Mouse (Mus musculus) embryonic facial prominence, embryonic 13.5 days (tissue): ENCODE measurements around the gene Samhd1. TPM values are rescaled to one million over a fixed set of nuclear protein-coding genes. Genes with fewer than 3 reads are reported as not detected.

Experiments
- ATAC-seq: fragments of 200-750 bp; cut with Nextera tagmentation; 2 replicates; pipeline ENCODE4 v1.8.0; 2017; ENCODE audit warnings: low read depth; ENCODE audit not compliant: insufficient number of reproducible peaks, insufficient read depth, low FRiP score, low TSS enrichment
- H3K27ac ChIP-seq: fragments of 300-500 bp; sonication (generic); 2 replicates; pipeline ENCODE4 v1.5.1; 2015; ENCODE audit warnings: moderate library complexity, mild to moderate bottlenecking, inconsistent platforms
- H3K27me3 ChIP-seq: fragments of 300-500 bp; sonication (generic); 2 replicates; pipeline ENCODE4 v1.6.1; 2015; ENCODE audit warnings: mild to moderate bottlenecking, inconsistent platforms
- H3K36me3 ChIP-seq: fragments of 300-500 bp; sonication (generic); 2 replicates; pipeline ENCODE4 v1.6.1; 2015; ENCODE audit warnings: mild to moderate bottlenecking, inconsistent platforms
- H3K4me1 ChIP-seq: fragments of 300-500 bp; sonication (generic); 2 replicates; pipeline ENCODE4 v1.6.1; 2015; ENCODE audit warnings: inconsistent platforms
- H3K4me2 ChIP-seq: fragments of 300-500 bp; sonication (generic); 2 replicates; pipeline ENCODE4 v1.6.1; 2015; ENCODE audit warnings: moderate library complexity, mild to moderate bottlenecking, inconsistent platforms
- H3K4me3 ChIP-seq: fragments of 300-500 bp; sonication (generic); 2 replicates; pipeline ENCODE4 v1.5.1; 2015; ENCODE audit warnings: mild to moderate bottlenecking, inconsistent platforms
- H3K9ac ChIP-seq: fragments of 300-500 bp; sonication (generic); 2 replicates; pipeline ENCODE4 v1.6.1; 2015; ENCODE audit warnings: mild to moderate bottlenecking, inconsistent platforms
- H3K9me3 ChIP-seq: fragments of 300-500 bp; sonication (generic); 2 replicates; pipeline ENCODE4 v1.6.1; 2016; ENCODE audit warnings: inconsistent platforms
- WGBS: fragments of 180-500 bp; shearing (Covaris S2); methylation state at CpG from one replicate; pipeline ENCODE4 v1.1.7; 2015; ENCODE audit warnings: mixed read lengths; 5-methylcytosine and 5-hydroxymethylcytosine counted together
- polyA plus RNA-seq: library from polyadenylated mRNA; unstranded; fragments of >200 nt; fragmentation: Nextera tagmentation; extraction: Ambion mirVana; gene quantifications from 2 replicates; pipeline ENCODE4 v1.2.1, GENCODE M21; 2015

Samhd1 gene
- polyA plus RNA-seq, 1 experiment from 2014 or later, result 22.7 TPM

DNA sequence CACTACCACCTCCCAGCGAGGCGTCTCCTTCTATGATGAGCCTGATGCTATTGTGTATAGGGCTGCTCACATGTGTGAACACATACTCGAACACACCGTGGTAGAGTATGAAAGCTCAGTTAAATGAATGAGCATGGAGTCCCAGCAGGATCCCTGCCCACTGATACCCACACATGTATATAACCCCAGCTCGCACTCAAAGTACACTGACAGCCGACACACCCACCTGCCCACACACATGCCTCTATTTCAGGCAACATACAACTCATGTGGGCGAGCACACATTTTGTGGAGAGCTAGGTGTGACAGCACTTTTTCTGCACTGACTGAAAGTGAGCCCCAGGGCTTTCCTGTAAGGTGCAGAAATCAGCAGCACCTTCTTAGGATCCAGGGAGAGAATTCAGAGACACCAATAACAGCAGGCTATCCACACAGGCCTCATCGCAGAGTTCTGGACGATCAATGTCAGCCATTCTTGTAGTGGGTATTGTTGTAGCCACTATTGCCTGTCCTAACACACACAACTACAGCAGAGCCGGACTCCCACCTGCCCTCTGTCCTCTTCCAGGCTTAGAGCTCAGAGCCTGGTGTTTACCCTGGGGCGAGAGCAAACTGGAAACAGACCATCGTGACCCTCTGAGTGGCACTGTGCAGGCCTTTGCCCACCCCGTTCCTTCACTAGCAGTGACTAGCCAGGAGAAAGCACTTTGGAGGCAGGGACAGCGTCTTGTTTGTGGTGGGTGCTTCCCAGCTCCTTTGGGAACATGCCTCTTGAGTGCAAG is 47.3 kb downstream of the Samhd1 start:
- Histone ChIP-seq H3K4me2 (no peak overlapping the region), H3K9me3 (no peaks in the 10 kb centered on the region), H3K27me3 (no peaks in the 10 kb centered on the region), H3K36me3 (no peaks in the 10 kb centered on the region), H3K4me1 (peaks cover 11% of the 10 kb centered on the region), H3K9ac (no peak overlapping the region), H3K4me3 (no peak overlapping the region), H3K27ac (no peak overlapping the region)
- ATAC-seq, result no peak
- WGBS, result 69% methylated on average over 14 of the region's 14 CpGs

DNA sequence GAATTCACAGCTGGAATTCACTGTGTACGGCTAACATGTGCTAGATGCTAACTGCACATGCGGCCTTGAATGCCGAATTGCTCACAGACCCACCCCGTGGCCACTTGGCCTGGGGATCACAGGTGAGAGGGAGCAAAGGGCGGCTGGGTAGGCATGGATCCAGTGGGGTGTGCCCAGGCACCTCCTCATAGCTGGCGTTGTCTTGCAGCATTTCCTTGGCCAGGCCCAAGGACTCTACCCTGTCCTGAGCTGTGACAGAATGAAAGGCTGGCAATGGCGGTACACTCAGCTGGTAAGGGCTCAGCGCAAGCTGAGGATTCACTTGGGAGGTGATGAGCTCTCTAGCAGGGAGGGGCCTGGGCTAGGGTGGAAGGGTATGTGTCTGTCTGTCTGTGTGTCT is 48.3 kb downstream of the Samhd1 start, which contains the start of gene Tldc2:
Gene Tldc2 (plus strand): TSS at position 260 of the 400 bp plus-strand sequence.
- Histone ChIP-seq H3K4me2 (no peak within 1 kb of the TSS), H3K36me3 (no peaks in the 10 kb centered on the region), H3K27me3 (no peaks in the 10 kb centered on the region), H3K27ac (no peak within 1 kb of the TSS), H3K4me1 (peaks cover 7% of the 10 kb centered on the region), H3K9me3 (no peaks in the 10 kb centered on the region), H3K9ac (no peak within 1 kb of the TSS), H3K4me3 (no peak within 1 kb of the TSS)
- WGBS, result 82% methylated on average over 8 of the region's 8 CpGs
- no peak for ATAC-seq

DNA sequence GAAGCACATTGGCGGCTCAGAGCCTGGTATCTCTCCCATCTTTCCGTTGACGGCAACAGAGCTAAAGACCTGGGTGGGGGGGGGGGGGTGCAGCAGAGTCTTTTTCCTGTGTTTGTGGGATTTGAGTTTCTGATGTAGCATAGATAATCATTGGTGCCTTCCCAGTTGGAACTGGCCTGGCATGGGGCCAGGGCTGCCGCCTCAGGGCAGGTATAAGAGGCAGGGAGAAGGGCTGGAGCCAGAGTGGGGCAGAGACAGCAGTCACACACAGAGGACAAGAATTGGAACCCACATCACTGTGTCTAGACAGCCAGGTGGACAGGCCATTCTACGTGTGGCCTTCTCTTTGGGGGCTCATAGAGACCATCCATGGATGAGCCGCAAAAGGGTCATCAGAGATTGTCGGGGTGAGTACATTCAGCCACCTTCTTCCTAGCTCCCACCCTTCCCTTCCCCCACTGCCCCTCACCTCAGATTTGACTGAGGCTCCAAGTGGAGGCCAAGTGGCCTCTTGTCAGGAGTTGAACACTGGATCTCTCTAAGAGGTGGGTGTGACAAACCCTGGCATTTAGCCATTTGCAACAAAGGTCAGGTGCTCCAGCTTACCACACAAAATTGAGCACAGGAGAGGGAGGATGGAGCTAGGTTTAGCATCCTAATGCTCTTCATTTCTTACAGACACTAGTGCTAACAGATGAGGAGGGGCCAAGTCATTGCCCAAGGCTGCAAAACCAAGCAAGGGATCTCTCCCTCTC is 50.1 kb downstream of the Samhd1 start:
- 85% methylated on average over 7 of the region's 7 CpGs for WGBS
- H3K4me2 ChIP-seq, result no peak overlapping the region
- H3K4me3 ChIP-seq, result no peak overlapping the region
- no peaks in the 10 kb centered on the region for H3K36me3 ChIP-seq
- H3K4me1 ChIP-seq, result peaks cover 8% of the 10 kb centered on the region
- H3K27me3 ChIP-seq, result no peaks in the 10 kb centered on the region
- no peak overlapping the region for H3K9ac ChIP-seq
- H3K9me3 ChIP-seq, result no peaks in the 10 kb centered on the region
- no peak for ATAC-seq
- H3K27ac ChIP-seq, result no peak overlapping the region

GRCm38 (mm10) chr2:157081960-157082359 is 53.1 kb downstream of the Samhd1 start:
- Histone ChIP-seq H3K4me1 (peaks cover 17% of the 10 kb centered on the region), H3K9ac (no peak overlapping the region), H3K27ac (no peak overlapping the region), H3K36me3 (no peaks in the 10 kb centered on the region), H3K4me3 (no peak overlapping the region), H3K27me3 (no peaks in the 10 kb centered on the region), H3K4me2 (no peak overlapping the region), H3K9me3 (no peaks in the 10 kb centered on the region)
- WGBS, result 37% methylated on average over 7 of the region's 7 CpGs
- ATAC-seq, result no peak

DNA sequence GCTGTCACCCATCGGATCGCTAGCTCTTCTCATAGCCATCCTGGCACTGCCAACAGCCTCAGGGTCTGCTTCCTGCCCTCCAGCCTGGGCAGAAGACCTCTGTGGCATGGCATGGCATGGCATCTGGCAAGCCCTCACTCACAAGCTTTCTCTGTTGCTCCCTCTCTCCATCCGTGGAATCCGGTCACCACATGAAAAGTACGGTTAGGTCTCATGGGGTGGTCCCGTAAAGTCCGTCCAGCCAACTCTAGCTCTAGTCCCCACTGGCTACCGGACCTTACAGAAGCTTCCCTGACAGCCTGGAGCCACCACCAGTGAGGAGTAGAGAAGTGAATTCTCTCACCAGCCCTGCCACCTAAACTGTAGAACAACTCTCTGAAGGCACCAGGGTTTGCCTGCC is 53.7 kb downstream of the Samhd1 start:
- no peaks in the 10 kb centered on the region for H3K9me3 ChIP-seq
- no peaks in the 10 kb centered on the region for H3K27me3 ChIP-seq
- no peak overlapping the region for H3K9ac ChIP-seq
- H3K27ac ChIP-seq, result no peak overlapping the region
- 0 out of 2 replicates have a peak, but pooled peaks cover 3% of the 10 kb centered on the region for H3K36me3 ChIP-seq
- ATAC-seq, result no peak
- no peak overlapping the region for H3K4me2 ChIP-seq
- WGBS, result 92% methylated on average over 8 of the region's 8 CpGs
- H3K4me1 ChIP-seq, result peaks cover 23% of the 10 kb centered on the region
- no peak overlapping the region for H3K4me3 ChIP-seq

GRCm38 (mm10) chr2:157079701-157080180 is 55.3 kb downstream of the Samhd1 start:
- Histone ChIP-seq H3K36me3 (0 out of 2 replicates have a peak, but pooled peaks cover 3% of the 10 kb centered on the region), H3K4me2 (peak overlapping the region; percentile 96), H3K9ac (peak overlapping the region; percentile 98), H3K4me1 (peaks cover 36% of the 10 kb centered on the region), H3K4me3 (peak overlapping the region; percentile 93), H3K27me3 (no peaks in the 10 kb centered on the region), H3K27ac (peak overlapping the region; percentile 99), H3K9me3 (no peaks in the 10 kb centered on the region)
- 8% methylated on average over 16 of the region's 16 CpGs for WGBS
- no peak for ATAC-seq

- peaks cover 3% of the 10 kb centered on the region; the same call in 1 of the 2 replicates for H3K36me3 ChIP-seq
- H3K4me2 ChIP-seq, result peak within 1 kb of the TSS; percentile 96
- no peaks in the 10 kb centered on the region for H3K27me3 ChIP-seq
- peak within 1 kb of the TSS; percentile 98 for H3K9ac ChIP-seq
- no peaks in the 10 kb centered on the region for H3K9me3 ChIP-seq
- peak within 1 kb of the TSS; percentile 93 for H3K4me3 ChIP-seq
- H3K4me1 ChIP-seq, result peaks cover 43% of the 10 kb centered on the region
- H3K27ac ChIP-seq, result peak within 1 kb of the TSS; percentile 99
- ATAC-seq, result peak; percentile 84
- under 1% methylated on average over 116 of the region's 136 CpGs for WGBS
These were observed 56.0 kb downstream of the Samhd1 start, which contains the start of gene Soga1 for GRCm38 (mm10) chr2:157078793-157079700. Gene Soga1, minus strand, starts transcription at chr2:157079254.

- 0 out of 2 replicates have a peak, but pooled peaks have one; percentile 17 for ATAC-seq
- peak overlapping the region; percentile 96 for H3K4me2 ChIP-seq
- peaks cover 9% of the 10 kb centered on the region; the same call in 1 of the 2 replicates for H3K36me3 ChIP-seq
- under 1% methylated on average over 68 of the region's 79 CpGs for WGBS
- H3K9me3 ChIP-seq, result no peaks in the 10 kb centered on the region
- H3K9ac ChIP-seq, result peak overlapping the region; percentile 98
- H3K27ac ChIP-seq, result peak overlapping the region; percentile 99
- peaks cover 51% of the 10 kb centered on the region for H3K4me1 ChIP-seq
- no peaks in the 10 kb centered on the region for H3K27me3 ChIP-seq
- peak overlapping the region; percentile 93 for H3K4me3 ChIP-seq
These were observed 56.8 kb downstream of the Samhd1 start for GRCm38 (mm10) chr2:157078059-157078792.

DNA sequence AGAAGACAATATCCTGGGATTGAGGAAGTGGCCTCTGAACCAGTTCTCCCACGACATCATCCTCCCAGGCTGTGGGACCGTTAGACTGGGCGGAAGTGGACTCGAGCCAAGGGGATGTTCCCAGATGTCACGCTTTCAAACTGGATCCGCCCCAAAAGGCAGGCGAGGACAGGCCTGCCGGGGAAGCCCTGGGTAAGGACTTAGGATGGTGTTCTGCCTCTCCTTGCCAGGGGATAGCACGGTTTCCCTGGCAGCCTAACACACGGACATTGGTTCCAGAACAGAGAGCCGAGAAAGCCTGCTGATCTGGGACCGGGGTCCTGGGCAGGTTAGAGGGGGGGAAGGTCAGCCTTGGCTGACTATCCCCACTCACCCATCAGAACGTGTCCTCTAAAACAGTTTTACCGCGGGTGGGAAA is 57.4 kb downstream of the Samhd1 start:
- 1% methylated on average over 15 of the region's 15 CpGs for WGBS
- no peak for ATAC-seq

DNA sequence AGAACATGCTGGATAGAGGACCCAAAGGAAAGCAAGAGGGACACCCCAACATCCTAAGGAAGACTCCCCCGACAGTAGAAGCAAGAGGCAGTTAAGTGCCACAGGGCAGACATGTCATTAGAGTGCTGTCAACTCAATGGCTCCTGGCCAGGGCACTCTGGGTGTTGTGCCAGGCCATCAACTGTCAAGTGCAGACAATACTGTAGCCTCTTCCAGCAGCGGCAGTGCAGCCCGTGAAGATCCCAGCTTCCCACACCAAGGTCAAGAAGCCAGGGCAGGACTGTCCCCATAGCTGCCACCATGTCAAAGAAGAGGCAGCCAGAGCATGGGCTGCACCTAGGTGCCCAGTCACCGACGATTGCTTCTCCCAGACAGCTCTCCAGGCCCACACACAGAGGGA is 57.9 kb downstream of the Samhd1 start:
- Histone ChIP-seq H3K9ac (peak overlapping the region; percentile 98), H3K4me3 (peak overlapping the region; percentile 93), H3K9me3 (no peaks in the 10 kb centered on the region), H3K4me1 (peaks cover 62% of the 10 kb centered on the region), H3K27ac (peak overlapping the region; percentile 99), H3K36me3 (peaks cover 18% of the 10 kb centered on the region; the same call in 1 of the 2 replicates), H3K4me2 (peak overlapping the region; percentile 96), H3K27me3 (no peaks in the 10 kb centered on the region)
- WGBS, result 28% methylated on average over 5 of the region's 5 CpGs
- no peak for ATAC-seq

More for the DNA sequence above, 57.4 kb downstream of the Samhd1 start:
- Histone ChIP-seq H3K27me3 (no peaks in the 10 kb centered on the region), H3K4me2 (peak overlapping the region; percentile 96), H3K27ac (peak overlapping the region; percentile 99), H3K4me3 (peak overlapping the region; percentile 93), H3K9me3 (no peaks in the 10 kb centered on the region), H3K36me3 (peaks cover 15% of the 10 kb centered on the region; the same call in 1 of the 2 replicates), H3K4me1 (peaks cover 57% of the 10 kb centered on the region), H3K9ac (peak overlapping the region; percentile 98)
